Mouse (Mus musculus): ENCODE results near the gene Olfr551. TPM values are rescaled to one million over a fixed set of nuclear protein-coding genes. Genes with fewer than 3 reads are reported as not detected.
A peak's percentile ranks its signal among the peaks of the same experiment; 100 is the strongest.

The Olfr551 gene
- polyA plus RNA-seq, 1 experiment from 2014 or later = not detected

GRCm38 (mm10) chr7:102564999-102565997 lies 26.4 kb downstream of the Olfr551 start, which contains the start of gene Trim21:
TSS of gene Trim21 (minus strand) at chr7:102565486.
- CTCF ChIA-PET = no interaction called here
- ATAC-seq = peak; percentile 100
- H3K27me3 ChIP-seq = peaks cover 3% of the 10 kb centered on the region
- no peak for TF ChIP-seq CTCF (IDR thresholded peaks at IDR 0.05)
- peak; percentile 41 for DNase-seq (ENCODE audit: low read depth, low spot score)
- in situ Hi-C loops (cut with MboI; ENCODE audit: low pct_unique_long_range_greater_than_20kb) = no loop called here
- POLR2A ChIA-PET = no interaction called here

- in situ Hi-C loops (cut with MboI; ENCODE audit: low pct_unique_long_range_greater_than_20kb) = no loop called here
- DNase-seq (ENCODE audit: low read depth, low spot score) (no peak), ATAC-seq (no peak)
- no peaks in the 10 kb centered on the region for H3K27me3 ChIP-seq
- ChIA-PET POLR2A (no interaction called here), CTCF (no interaction called here)
- no peak for TF ChIP-seq CTCF (IDR thresholded peaks at IDR 0.05)
Observed at GRCm38 (mm10) chr7:102553279-102553678, 38.4 kb downstream of the Olfr551 start.

- in situ Hi-C loops (cut with MboI; ENCODE audit: low pct_unique_long_range_greater_than_20kb) = no loop called here
- peaks cover 13% of the 10 kb centered on the region for H3K27me3 ChIP-seq
- ATAC-seq = no peak
- TF ChIP-seq CTCF (IDR thresholded peaks at IDR 0.05) = no peak
- CTCF ChIA-PET = no interaction called here
- no peak for DNase-seq (ENCODE audit: low read depth, low spot score)
- POLR2A ChIA-PET = no interaction called here
Observed at GRCm38 (mm10) chr7:102549570-102549969, 42.1 kb downstream of the Olfr551 start, which contains the start of gene Olfr549. TSS of gene Olfr549 (plus strand) at chr7:102549870.

- ChIA-PET CTCF (no interaction called here), POLR2A (no interaction called here)
- DNase-seq (ENCODE audit: low read depth, low spot score) (no peak), ATAC-seq (no peak)
- no peak for TF ChIP-seq CTCF (IDR thresholded peaks at IDR 0.05)
- H3K27me3 ChIP-seq = peaks cover 27% of the 10 kb centered on the region
- in situ Hi-C loops (cut with MboI; ENCODE audit: low pct_unique_long_range_greater_than_20kb) = no loop called here
Observed at GRCm38 (mm10) chr7:102541251-102541650, 50.4 kb downstream of the Olfr551 start.

GRCm38 (mm10) chr7:102540596-102540995 lies 51.1 kb downstream of the Olfr551 start, which contains the start of gene Olfr548-ps1:
TSS of gene Olfr548-ps1 (plus strand) at chr7:102540896.
- CTCF ChIA-PET = no interaction called here
- no peak for TF ChIP-seq CTCF (IDR thresholded peaks at IDR 0.05)
- in situ Hi-C loops (cut with MboI; ENCODE audit: low pct_unique_long_range_greater_than_20kb) = no loop called here
- peaks cover 28% of the 10 kb centered on the region for H3K27me3 ChIP-seq
- ATAC-seq = no peak
- no peak for DNase-seq (ENCODE audit: low read depth, low spot score)
- POLR2A ChIA-PET = no interaction called here

GRCm38 (mm10) chr7:102534449-102534848 lies 57.2 kb downstream of the Olfr551 start, which contains the start of gene Olfr547:
TSS of gene Olfr547 (plus strand) at chr7:102534749.
- CTCF ChIA-PET = no interaction called here

More at GRCm38 (mm10) chr7:102534449-102534848, 57.2 kb downstream of the Olfr551 start, which contains the start of gene Olfr547:
- TF ChIP-seq CTCF (IDR thresholded peaks at IDR 0.05) = no peak
- in situ Hi-C loops (cut with MboI; ENCODE audit: low pct_unique_long_range_greater_than_20kb) = no loop called here
- DNase-seq (ENCODE audit: low read depth, low spot score) (no peak), ATAC-seq (no peak)
- H3K27me3 ChIP-seq = peaks cover 20% of the 10 kb centered on the region
- POLR2A ChIA-PET = no interaction called here

Other genes starting within 250 kb of the Olfr551 start
- gene Rrm1, start 150.2 kb downstream of the Olfr551 start, polyA plus RNA-seq (2021) = 85.9 TPM
- not detected for gene Olfr543, start 110.2 kb downstream of the Olfr551 start, polyA plus RNA-seq (2021)
- not detected for gene Olfr544, start 103.6 kb downstream of the Olfr551 start, polyA plus RNA-seq (2021)
- gene Olfr545, start 92.3 kb downstream of the Olfr551 start, polyA plus RNA-seq (2021) = not detected
- not detected for gene Olfr547, start 57.1 kb downstream of the Olfr551 start, polyA plus RNA-seq (2021)
- gene Olfr548-ps1, start 51.0 kb downstream of the Olfr551 start, polyA plus RNA-seq (2021) = not detected
- not detected for gene Olfr549, start 42.0 kb downstream of the Olfr551 start, polyA plus RNA-seq (2021)
- gene Trim21, start 26.4 kb downstream of the Olfr551 start, polyA plus RNA-seq (2021) = 8.7 TPM
- not detected for gene Olfr550, start 20.4 kb downstream of the Olfr551 start, polyA plus RNA-seq (2021)
- gene Olfr552, start 5.9 kb upstream of the Olfr551 start, polyA plus RNA-seq (2021) = not detected
- gene Olfr553, start 26.3 kb upstream of the Olfr551 start, polyA plus RNA-seq (2021) = not detected
- not detected for gene Olfr554, start 46.5 kb upstream of the Olfr551 start, polyA plus RNA-seq (2021)
- not detected for gene Olfr555, start 66.9 kb upstream of the Olfr551 start, polyA plus RNA-seq (2021)
- gene Olfr556, start 73.0 kb upstream of the Olfr551 start, polyA plus RNA-seq (2021) = not detected
- gene Trim68, start 95.4 kb upstream of the Olfr551 start, polyA plus RNA-seq (2021) = 8.5 TPM
- not detected for gene Olfr557, start 104.0 kb upstream of the Olfr551 start, polyA plus RNA-seq (2021)
- gene Olfr558, start 110.3 kb upstream of the Olfr551 start, polyA plus RNA-seq (2021) = not detected
- gene Olfr33, start 127.2 kb upstream of the Olfr551 start, polyA plus RNA-seq (2021) = not detected
- not detected for gene Olfr559, start 135.6 kb upstream of the Olfr551 start, polyA plus RNA-seq (2021)
- gene Olfr560, start 167.5 kb upstream of the Olfr551 start, polyA plus RNA-seq (2021) = not detected
- not detected for gene Olfr78, start 167.6 kb upstream of the Olfr551 start, polyA plus RNA-seq (2021)
- gene Olfr561, start 179.3 kb upstream of the Olfr551 start, polyA plus RNA-seq (2021) = not detected
- not detected for gene Olfr564, start 211.6 kb upstream of the Olfr551 start, polyA plus RNA-seq (2021)

All from Patski (cell line).